Mouse (Mus musculus) left cerebral cortex, adult 2 months (tissue): ENCODE measurements at regions not wholly inside any gene's neighbourhood (a gene's known extent, or its start where the extent isn't known, plus 50 kb on each side); places are given as distances from the start of the nearest gene placed in this dataset.

ENCODE experiments used
- DNase-seq, 2 experiments: peaks; one replicate each; pipeline ENCODE4 v3.0.0; 2021 to 2022; ENCODE audit warnings: low spot score in 2 of 2, mixed read lengths in 1 of 2; ENCODE audit errors: extremely low spot score in 1 of 2
- H3K27ac ChIP-seq: fragments of 200-600 bp; 2 replicates; pipeline ENCODE4 v1.8.1; 2022
- H3K4me3 ChIP-seq: fragments of 200-600 bp; 2 replicates; pipeline ENCODE4 v1.8.1; 2022
- CTCF ChIP-seq: fragments of 200-600 bp; IDR thresholded peaks from 2 replicates; pipeline ENCODE4 v1.8.1; 2022; ENCODE audit warnings: antibody characterized with exemption, mild to moderate bottlenecking, moderate library complexity
- intact Hi-C: fragments of 180-260 bp; cut with DNase I; formaldehyde crosslinking; loops from one replicate; pipeline ENCODE4 v1.15.1; 2025

GRCm38 (mm10) chrX:19237048-19237737, 243.9 kb downstream of the Tex13c3 start:
- TF ChIP-seq CTCF, result no peak
- H3K27ac ChIP-seq, result peak overlapping the region; percentile 86
- intact Hi-C loops, result loop anchor here (2.0 to 10.0 kb wide), 5 partner anchors 70 to 728 kb away; no protein-coding TSS in a partner anchor

GRCm38 (mm10) chrX:19235449-19235848, 245.7 kb downstream of the Tex13c3 start:
- Histone ChIP-seq H3K4me3 (peak overlapping the region; percentile 59), H3K27ac (no peak overlapping the region)
- TF ChIP-seq CTCF, result peak; percentile 18
- no peak for DNase-seq
- intact Hi-C loops, result loop anchor here (5.0 to 10.0 kb wide), 4 partner anchors 68 to 729 kb away; no protein-coding TSS in a partner anchor

More at GRCm38 (mm10) chrX:19237048-19237737, 243.9 kb downstream of the Tex13c3 start:
- H3K4me3 ChIP-seq, result peak overlapping the region; percentile 59
- peak; percentile 13 for DNase-seq

- intact Hi-C loops, result loop anchor here (10.0 kb wide), 3 partner anchors 323 to 733 kb away; no protein-coding TSS in a partner anchor
- Histone ChIP-seq H3K27ac (no peak overlapping the region), H3K4me3 (no peak overlapping the region)
- DNase-seq, result no peak
- peak; percentile 18 for TF ChIP-seq CTCF
These were observed 249.3 kb downstream of the Tex13c3 start for GRCm38 (mm10) chrX:19231823-19232222.

GRCm38 (mm10) chrX:19223336-19223735, 257.8 kb downstream of the Tex13c3 start:
- intact Hi-C loops, result no loop called here
- no peak overlapping the region for H3K27ac ChIP-seq
- DNase-seq, result no peak
- no peak overlapping the region for H3K4me3 ChIP-seq
- TF ChIP-seq CTCF, result no peak

GRCm38 (mm10) chrX:19220785-19221496, 260.2 kb downstream of the Tex13c3 start:
- Histone ChIP-seq H3K4me3 (no peak overlapping the region), H3K27ac (no peak overlapping the region)
- intact Hi-C loops, result no loop called here
- no peak for TF ChIP-seq CTCF
- DNase-seq, result no peak

GRCm38 (mm10) chrX:19219727-19220126, 261.4 kb downstream of the Tex13c3 start:
- TF ChIP-seq CTCF, result no peak
- intact Hi-C loops, result no loop called here
- Histone ChIP-seq H3K4me3 (no peak overlapping the region), H3K27ac (no peak overlapping the region)
- no peak for DNase-seq

- no peak for TF ChIP-seq CTCF
- no peak overlapping the region for H3K27ac ChIP-seq
- intact Hi-C loops, result no loop called here
- H3K4me3 ChIP-seq, result no peak overlapping the region
- DNase-seq, result no peak
These were observed 261.8 kb downstream of the Tex13c3 start for GRCm38 (mm10) chrX:19219301-19219700.

- Histone ChIP-seq H3K4me3 (no peak overlapping the region), H3K27ac (no peak overlapping the region)
- no peak; the same call in 1 of the 2 replicates for TF ChIP-seq CTCF
- intact Hi-C loops, result no loop called here
- no peak for DNase-seq
These were observed 274.7 kb downstream of the Tex13c3 start for GRCm38 (mm10) chrX:19206420-19206819.

GRCm38 (mm10) chrX:19202542-19202941, 278.6 kb downstream of the Tex13c3 start:
- Histone ChIP-seq H3K4me3 (no peak overlapping the region), H3K27ac (no peak overlapping the region)
- no peak for TF ChIP-seq CTCF
- intact Hi-C loops, result no loop called here
- DNase-seq, result no peak

GRCm38 (mm10) chrX:19201383-19201782, 279.7 kb downstream of the Tex13c3 start:
- H3K27ac ChIP-seq, result no peak overlapping the region
- intact Hi-C loops, result no loop called here
- DNase-seq, result no peak
- peak; percentile 45 for TF ChIP-seq CTCF
- H3K4me3 ChIP-seq, result no peak overlapping the region

GRCm38 (mm10) chrX:19199531-19199930, 281.6 kb downstream of the Tex13c3 start:
- TF ChIP-seq CTCF, result no peak
- no peak for DNase-seq
- intact Hi-C loops, result no loop called here
- Histone ChIP-seq H3K4me3 (no peak overlapping the region), H3K27ac (no peak overlapping the region)

GRCm38 (mm10) chrX:19168983-19169382, 312.1 kb downstream of the Tex13c3 start:
- Histone ChIP-seq H3K4me3 (no peak overlapping the region), H3K27ac (peak overlapping the region; percentile 64; the same call in 1 of the 2 replicates)
- TF ChIP-seq CTCF, result no peak
- DNase-seq, result no peak
- intact Hi-C loops, result loop anchor here (5.0 to 10.0 kb wide), 2 partner anchors 68 to 484 kb away; no protein-coding TSS in a partner anchor
